Mouse (Mus musculus) left cerebral cortex, adult 2 months (tissue): ENCODE measurements around the gene Lrrc4. TPM values are rescaled to one million over a fixed set of nuclear protein-coding genes. Genes with fewer than 3 reads are reported as not detected.

Experiments
- DNase-seq, 2 experiments: peaks; one replicate each; pipeline ENCODE4 v3.0.0; 2021 to 2022; ENCODE audit warnings: low spot score in 2 of 2, mixed read lengths in 1 of 2; ENCODE audit errors: extremely low spot score in 1 of 2
- H3K27ac ChIP-seq: fragments of 200-600 bp; 2 replicates; pipeline ENCODE4 v1.8.1; 2022
- H3K4me3 ChIP-seq: fragments of 200-600 bp; 2 replicates; pipeline ENCODE4 v1.8.1; 2022
- CTCF ChIP-seq: fragments of 200-600 bp; IDR thresholded peaks from 2 replicates; pipeline ENCODE4 v1.8.1; 2022; ENCODE audit warnings: antibody characterized with exemption, mild to moderate bottlenecking, moderate library complexity
- intact Hi-C: fragments of 180-260 bp; cut with DNase I; formaldehyde crosslinking; loops from one replicate; pipeline ENCODE4 v1.15.1; 2025
- total RNA-seq, 2 experiments: library from RNA; stranded (reverse); gene quantifications; 2 replicates each; pipeline ENCODE4 v1.2.3; 2021

Gene Lrrc4
- total RNA-seq, 2 experiments from 2014 or later = 105 to 111 TPM

DNA sequence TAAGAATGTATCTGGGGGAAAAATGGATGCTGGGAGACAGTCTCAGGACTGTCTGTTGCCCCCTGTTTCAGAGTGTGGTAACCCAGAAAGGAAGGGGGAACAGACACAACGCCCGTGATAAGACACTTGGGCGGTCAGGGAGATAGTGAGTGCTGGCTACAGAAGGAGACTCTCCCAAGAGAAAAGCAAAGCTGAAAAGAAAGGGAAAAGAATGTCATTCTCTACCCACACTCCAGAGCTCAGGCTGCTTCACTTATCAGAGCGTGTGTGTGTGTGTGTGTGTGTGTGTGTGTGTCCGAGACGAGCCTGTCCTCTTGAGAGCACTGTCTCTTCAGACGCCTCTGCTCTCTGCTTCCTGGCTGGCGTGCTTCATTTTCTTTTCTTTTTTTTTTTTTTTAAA, 45.8 kb downstream of the Lrrc4 start:
- H3K27ac ChIP-seq = no peak overlapping the region; the same call in 1 of the 2 replicates
- intact Hi-C loops = no loop called here
- H3K4me3 ChIP-seq = no peak overlapping the region
- DNase-seq = no peak
- no peak for TF ChIP-seq CTCF

DNA sequence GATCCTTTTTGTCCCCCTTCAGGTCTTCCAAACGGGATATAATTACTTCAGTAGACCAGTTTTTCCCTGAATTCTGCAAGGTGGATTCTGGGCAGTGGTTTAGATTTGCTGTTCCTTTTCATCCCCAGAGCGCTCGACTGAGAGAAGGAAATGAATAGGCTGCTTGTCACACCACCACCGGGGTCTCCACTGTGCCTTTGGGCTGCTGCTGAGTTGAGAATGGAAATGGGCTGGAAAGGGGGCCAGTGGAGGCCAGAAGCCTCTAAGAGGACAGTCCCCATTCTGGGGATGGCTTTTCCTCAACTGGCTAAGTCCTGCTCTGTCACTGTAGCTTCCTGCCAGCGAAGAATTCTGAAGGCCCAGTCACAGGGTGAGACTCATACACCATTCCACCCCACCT, 47.6 kb downstream of the Lrrc4 start:
- DNase-seq = no peak
- H3K4me3 ChIP-seq = no peak overlapping the region
- peak overlapping the region; percentile 40; the same call in 1 of the 2 replicates for H3K27ac ChIP-seq
- TF ChIP-seq CTCF = no peak
- intact Hi-C loops = loop anchor here (5.0 kb wide), 1 partner anchor 77 kb away; no protein-coding TSS in a partner anchor

DNA sequence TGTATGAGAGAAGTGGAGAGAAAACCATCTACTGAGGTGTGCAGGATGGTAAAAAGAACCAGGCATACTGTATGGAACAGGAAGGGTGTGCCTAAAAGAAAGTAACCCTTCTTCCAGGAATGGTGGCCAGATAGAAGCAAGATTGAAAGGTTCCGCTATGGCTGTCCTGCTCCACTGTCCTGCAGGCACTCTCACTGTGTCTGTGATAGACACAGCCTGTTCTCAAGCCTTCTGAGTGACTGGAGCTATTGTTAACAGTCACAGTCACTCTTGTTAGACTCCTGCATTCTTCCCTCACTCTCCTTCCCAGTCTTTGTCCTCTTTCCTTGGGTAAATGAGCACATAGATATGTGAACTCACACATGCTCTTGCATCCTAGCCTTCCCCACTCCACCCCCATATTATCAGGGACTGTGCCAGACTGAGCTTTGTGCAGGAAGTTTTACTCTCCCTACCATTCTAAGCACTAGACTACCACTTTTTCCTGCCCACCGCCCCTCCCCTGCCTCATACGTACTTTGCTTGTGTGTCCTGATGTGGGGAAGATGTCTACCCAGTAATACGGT, 48.4 kb downstream of the Lrrc4 start:
- intact Hi-C loops = loop anchor here (5.0 kb wide), 1 partner anchor 76 kb away; no protein-coding TSS in a partner anchor
- no peak for TF ChIP-seq CTCF
- Histone ChIP-seq H3K27ac (peak overlapping the region; percentile 83; the same call in 1 of the 2 replicates), H3K4me3 (no peak overlapping the region)
- DNase-seq = no peak

DNA sequence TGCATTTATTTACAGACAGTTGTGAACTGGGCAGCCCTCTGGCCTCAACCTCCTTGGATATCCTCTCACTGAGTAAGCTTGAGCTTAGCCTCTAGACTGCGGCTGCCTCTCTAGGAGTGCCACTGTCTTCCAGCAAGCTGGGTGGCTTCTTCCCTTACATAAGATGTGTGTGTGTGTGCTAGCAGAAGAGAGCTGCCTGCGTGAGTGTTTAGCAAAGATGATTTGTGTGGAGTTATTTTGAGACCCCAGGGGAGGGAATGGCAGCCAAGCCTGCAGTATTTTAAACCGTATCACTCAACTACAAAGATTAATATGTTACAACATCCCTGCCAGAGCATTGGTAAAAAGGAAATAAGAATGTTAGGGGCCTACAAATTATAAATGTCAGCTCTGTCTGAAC, 49.9 kb downstream of the Lrrc4 start:
- no peak for TF ChIP-seq CTCF
- no peak overlapping the region for H3K4me3 ChIP-seq
- DNase-seq = peak in 1 of 2 experiments; percentile 46
- peak overlapping the region; percentile 83 for H3K27ac ChIP-seq
- intact Hi-C loops = loop anchor here (5.0 kb wide), 1 partner anchor 74 kb away; no protein-coding TSS in a partner anchor

DNA sequence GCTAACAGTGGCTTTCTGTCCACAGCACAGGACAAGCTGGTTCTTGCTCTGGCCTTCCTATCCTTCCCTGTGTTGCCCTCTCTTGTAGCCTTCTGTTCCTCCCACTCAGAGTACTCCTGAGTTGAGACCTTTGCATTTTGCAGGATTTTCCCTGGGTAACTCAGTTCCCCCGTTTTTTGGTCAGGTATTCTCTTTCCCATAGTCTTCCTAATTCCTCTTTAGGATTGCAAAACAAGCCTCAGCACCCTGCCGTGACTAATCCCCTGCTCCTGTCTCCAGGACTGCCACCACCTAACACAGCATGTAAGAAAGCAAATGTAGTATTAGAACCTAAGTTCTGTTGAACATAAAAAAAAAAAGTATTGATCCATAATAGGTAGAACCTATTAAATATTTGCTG, 60.2 kb downstream of the Lrrc4 start:
- TF ChIP-seq CTCF = no peak
- no peak overlapping the region for H3K27ac ChIP-seq

DNA sequence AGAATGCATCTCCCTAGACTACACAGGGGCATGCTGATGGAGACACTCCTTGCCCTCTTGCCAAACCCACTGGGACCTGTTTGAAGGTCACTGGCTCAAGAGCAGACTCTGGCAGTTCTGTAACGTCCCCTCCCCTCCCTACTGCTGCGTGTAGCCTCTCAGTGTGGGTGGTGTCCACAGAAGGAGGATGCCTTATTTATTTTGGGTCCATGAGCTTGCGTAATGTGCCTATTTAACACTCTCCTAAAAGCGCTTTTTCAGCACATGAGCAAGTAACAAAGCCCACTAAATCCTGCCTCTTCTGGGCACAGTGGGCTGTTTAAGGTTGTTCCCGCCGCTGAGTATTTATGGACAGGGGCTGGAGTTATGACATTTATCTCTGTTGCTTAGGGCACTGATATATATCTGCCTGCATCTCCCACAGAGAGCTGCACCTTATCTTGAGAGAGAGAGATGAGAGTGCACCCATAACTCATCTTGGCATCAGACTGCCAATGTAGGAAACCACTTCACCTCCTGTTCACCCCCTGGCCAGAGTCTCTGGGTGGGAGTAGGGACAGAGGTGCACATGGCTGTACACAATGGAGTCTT, 63.6 kb downstream of the Lrrc4 start:
- no peak for TF ChIP-seq CTCF
- no peak for DNase-seq
- Histone ChIP-seq H3K4me3 (no peak overlapping the region), H3K27ac (peak overlapping the region; percentile 65)
- intact Hi-C loops = no loop called here

More for the DNA sequence above, 60.2 kb downstream of the Lrrc4 start:
- intact Hi-C loops = no loop called here
- DNase-seq = no peak
- no peak overlapping the region for H3K4me3 ChIP-seq

DNA sequence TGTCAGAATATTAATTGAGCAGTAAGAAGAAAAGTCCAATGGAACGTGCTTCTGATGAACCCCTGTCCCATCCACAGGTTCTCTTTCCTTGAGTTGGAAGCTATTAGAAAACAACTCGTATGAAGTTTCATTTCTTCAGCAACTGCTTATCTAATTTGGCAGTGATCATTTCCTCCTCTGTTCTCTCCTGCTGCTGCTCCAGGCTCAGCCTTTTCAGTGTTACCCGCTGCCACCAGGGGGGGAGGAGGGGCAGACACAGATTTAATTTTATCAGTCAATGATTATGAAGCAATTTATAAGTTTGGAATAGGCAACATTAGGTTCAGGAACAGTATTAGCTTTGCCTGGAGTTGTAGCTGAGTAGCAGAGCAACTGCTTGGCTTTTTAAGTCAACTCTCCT, 64.9 kb downstream of the Lrrc4 start:
- DNase-seq = no peak
- Histone ChIP-seq H3K4me3 (no peak overlapping the region), H3K27ac (no peak overlapping the region)
- intact Hi-C loops = no loop called here
- TF ChIP-seq CTCF = no peak; the same call in 1 of the 2 replicates

DNA sequence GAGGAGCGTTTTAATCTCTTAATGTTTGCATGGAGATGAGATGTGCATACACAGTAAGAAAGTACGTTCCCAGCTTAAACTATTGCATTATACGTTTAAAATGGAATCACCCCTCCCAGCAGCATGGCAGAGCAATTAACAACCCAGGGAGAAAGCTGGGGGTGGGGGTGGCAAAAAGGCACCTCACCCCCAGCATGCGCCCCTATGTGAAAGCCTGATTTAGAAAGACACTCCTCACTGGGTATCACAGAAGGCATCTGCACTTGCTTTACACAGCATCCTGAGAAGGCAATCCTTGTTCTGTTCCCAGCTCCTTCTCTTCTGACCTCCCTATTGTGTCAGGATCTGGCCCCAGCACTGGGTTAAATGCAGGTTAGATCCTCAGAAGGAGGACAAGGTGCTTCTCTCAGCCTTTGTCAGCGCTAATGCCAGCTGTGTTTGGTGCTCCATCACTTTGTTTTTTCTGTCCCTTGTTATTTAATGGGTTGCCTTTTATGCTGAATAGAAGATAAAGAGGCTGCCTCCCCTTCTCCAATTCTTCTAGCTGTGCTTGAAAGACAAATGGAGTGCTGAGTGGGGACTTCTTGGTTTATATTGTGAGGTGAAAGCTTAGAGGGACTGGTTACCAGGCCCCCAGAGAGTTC, 69.3 kb downstream of the Lrrc4 start:
- no peak for TF ChIP-seq CTCF
- peak overlapping the region; percentile 36; the same call in 1 of the 2 replicates for H3K27ac ChIP-seq
- intact Hi-C loops = no loop called here
- no peak for DNase-seq
- H3K4me3 ChIP-seq = no peak overlapping the region

DNA sequence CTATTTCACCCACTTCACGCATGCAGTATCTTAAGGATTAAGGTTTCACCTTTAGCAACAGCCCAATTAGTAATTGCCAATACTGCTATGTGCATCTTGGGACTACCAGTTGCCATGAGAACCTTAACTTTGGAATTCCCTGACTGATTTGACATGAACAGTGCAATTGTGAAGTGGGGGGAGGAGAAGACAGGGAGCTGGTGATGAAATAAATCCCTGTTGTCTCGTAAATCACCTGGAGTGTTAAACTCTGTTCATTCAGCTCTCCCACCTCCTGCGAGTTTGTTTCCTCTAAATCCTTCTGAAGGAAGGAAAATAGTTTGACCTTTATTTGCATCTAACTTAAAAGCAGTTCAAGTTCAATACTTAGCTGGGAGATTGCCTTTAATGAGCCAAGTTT, 69.8 kb downstream of the Lrrc4 start:
- DNase-seq = no peak
- no peak overlapping the region for H3K27ac ChIP-seq
- no peak overlapping the region for H3K4me3 ChIP-seq
- intact Hi-C loops = no loop called here
- no peak for TF ChIP-seq CTCF

DNA sequence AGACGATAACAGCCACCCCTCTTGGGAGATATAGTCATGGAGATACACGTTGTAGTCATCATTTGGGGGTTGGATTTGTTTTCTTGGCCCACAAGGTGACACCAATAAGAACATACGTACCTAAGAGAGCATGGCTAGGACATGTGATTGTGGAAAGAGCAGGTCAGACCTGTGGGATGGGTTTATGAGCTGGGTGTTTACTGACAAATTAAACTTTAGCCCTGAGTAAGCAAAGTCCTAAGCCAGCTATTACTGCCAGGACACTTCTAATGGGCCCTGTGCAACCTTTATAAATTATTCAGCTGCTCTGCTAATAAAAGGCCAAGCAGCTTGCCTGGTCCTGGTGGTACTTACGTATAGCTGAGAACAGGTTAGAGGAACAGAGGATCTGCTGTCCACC, 73.3 kb downstream of the Lrrc4 start:
- Histone ChIP-seq H3K27ac (no peak overlapping the region), H3K4me3 (no peak overlapping the region)
- intact Hi-C loops = no loop called here
- TF ChIP-seq CTCF = no peak
- DNase-seq = no peak

DNA sequence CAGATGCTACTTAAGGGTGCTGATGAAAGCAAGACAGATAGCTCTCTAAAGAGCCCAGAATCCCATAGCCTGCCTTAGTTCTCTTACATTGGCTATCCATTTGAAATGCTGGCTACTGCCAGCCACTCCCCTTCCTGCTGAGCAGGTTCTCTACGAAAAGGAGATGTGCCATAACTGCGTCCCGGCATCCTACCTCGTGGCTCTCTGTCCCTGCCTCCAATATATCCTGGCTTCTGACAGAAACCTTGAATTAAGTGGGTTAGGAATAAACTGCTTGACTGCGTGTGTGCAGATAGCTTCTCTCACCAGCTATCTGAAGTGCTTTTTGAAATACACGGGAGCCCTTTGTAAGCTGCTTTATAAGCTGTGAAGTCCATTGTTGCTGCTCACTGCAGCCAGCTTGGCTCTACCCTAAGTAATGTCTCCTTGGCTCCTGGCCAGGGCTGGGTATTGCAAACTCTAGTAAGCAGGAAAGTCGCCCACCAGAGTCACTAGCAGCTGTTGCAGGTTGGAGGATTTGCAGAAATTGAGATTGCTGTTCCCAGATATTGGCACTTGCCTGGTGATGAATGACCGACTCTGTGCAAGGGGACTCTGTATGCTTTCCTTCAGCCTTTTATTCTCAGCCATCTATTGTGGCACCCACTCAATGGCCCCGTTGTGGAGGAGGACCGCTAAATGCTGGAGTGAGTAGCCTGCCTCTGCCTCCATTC, 75.1 kb downstream of the Lrrc4 start:
- Histone ChIP-seq H3K4me3 (no peak overlapping the region), H3K27ac (peak overlapping the region; percentile 76)
- intact Hi-C loops = no loop called here
- peak; percentile 49 to 56 for DNase-seq
- no peak for TF ChIP-seq CTCF
